Mouse (Mus musculus) ES-Bruce4 (cell line): ENCODE measurements around the gene Hoxb3.

Experiments used
- CTCF ChIP-seq: IDR thresholded peaks from one replicate; pipeline ENCODE4 v1.8.1; 2011; ENCODE audit warnings: low read depth, low read length
- EP300 ChIP-seq: IDR thresholded peaks from 2 replicates; pipeline ENCODE4 v1.6.1; 2011; ENCODE audit warnings: low read depth, low read length; ENCODE audit not compliant: insufficient read depth
- POLR2A ChIP-seq: IDR thresholded peaks from one replicate; pipeline ENCODE4 v1.8.1; 2011; ENCODE audit warnings: low read length; ENCODE audit not compliant: insufficient read depth

GRCm38 (mm10) chr11:96368686-96369085 lies 45.6 kb downstream of the Hoxb3 start:
- TF ChIP-seq CTCF (no peak), POLR2A (no peak), EP300 (no peak)
